Comparison of ENCODE assay signal across 14 mouse cellular contexts in genomic region chr14:60732081-60732480, GRCm38 (mm10). TPM values are rescaled to one million over a fixed set of nuclear protein-coding genes. Genes with fewer than 3 reads are reported as not detected.
A peak's percentile ranks its signal among the peaks of the same experiment; 100 is the strongest.
DNase-seq lines count a peak whose midpoint lies in the region; ATAC-seq and TF ChIP-seq lines count a peak whose summit lies in the region.
"Had no signal": no experiment of that assay in that cellular context is flagged by ENCODE, and none has a peak within 500 bp of the region (broad histone marks: within the 10 kb centered on the region; RNA-seq: fewer than 3 reads in every experiment).

No protein-coding gene starts in this region.

- no peak for TF ChIP-seq POLR2A in myocyte (IDR thresholded peaks at IDR 0.05; ENCODE audit: insufficient read length, low read depth)

- H3K9me3 ChIP-seq in heart, embryonic 16.5 days (replicated peaks; ENCODE audit: control insufficient read depth, low read length) = 0 out of 2 replicates have a peak, but pooled peaks cover 2% of the 10 kb centered on the region
- H3K9me3 ChIP-seq in midbrain, embryonic 10.5 days (replicated peaks) = no peaks in the 10 kb centered on the region; the same call in 1 of the 2 replicates
- H3K9me3 ChIP-seq: liver, embryonic 13.5 days; midbrain, embryonic 15.5 days had no signal

- no peak for DNase-seq in heart, postnatal 4 days
- peak; percentile 51 to 62 for DNase-seq in B cell, adult 2 months
- no peak for DNase-seq in midbrain, embryonic 10.5 days (ENCODE audit: low spot score)
- DNase-seq in gastrocnemius, postnatal 4 days (ENCODE audit: low spot score in 2 of 2) = no peak
- DNase-seq: liver, embryonic 13.5 days had no signal

- H3ac ChIP-seq in myocyte (ENCODE audit: control insufficient read depth, insufficient read length) = no peak overlapping the region

- H3K9ac ChIP-seq in heart, embryonic 16.5 days (ENCODE audit: low read length) = no peak overlapping the region
- H3K9ac ChIP-seq: liver, embryonic 13.5 days; midbrain, embryonic 15.5 days had no signal

- ATAC-seq in heart, embryonic 16.5 days (replicated peaks; ENCODE audit: extremely low read depth, insufficient read depth, low FRiP score) = no peak
- peak; percentile 53 for ATAC-seq in CD4-positive, CD25-positive, alpha-beta regulatory T cell, adult 4 months
- ATAC-seq: intestine, postnatal 0 days had no signal

- H3K27me3 ChIP-seq in heart, embryonic 16.5 days (ENCODE audit: control insufficient read depth, insufficient read depth, low read length) = no peaks in the 10 kb centered on the region
- H3K27me3 ChIP-seq in myocyte (ENCODE audit: control insufficient read depth, insufficient read depth, insufficient read length) = no peaks in the 10 kb centered on the region
- no peaks in the 10 kb centered on the region for H3K27me3 ChIP-seq in midbrain, embryonic 10.5 days (ENCODE audit: low read depth, poor library complexity, severe bottlenecking)
- H3K27me3 ChIP-seq: liver, embryonic 13.5 days; midbrain, embryonic 15.5 days had no signal

- H3K27ac ChIP-seq in heart, embryonic 16.5 days (ENCODE audit: low read length) = peak overlapping the region; percentile 15
- H3K27ac ChIP-seq in midbrain, embryonic 10.5 days (replicated peaks) = no peak overlapping the region
- H3K27ac ChIP-seq: midbrain, embryonic 15.5 days had no signal

- no peak overlapping the region for H3K4me2 ChIP-seq in heart, embryonic 16.5 days (ENCODE audit: low read depth, low read length)
- H3K4me2 ChIP-seq in myocyte (ENCODE audit: low read depth) = peak overlapping the region; percentile 85

- 36% methylated on average over 6 of the region's 6 CpGs for WGBS in heart, embryonic 16.5 days
- WGBS in midbrain, embryonic 10.5 days = 78% methylated on average over 6 of the region's 6 CpGs

- no peaks in the 10 kb centered on the region for H3K79me2 ChIP-seq in myocyte (ENCODE audit: control insufficient read depth, insufficient read depth)

- H3K4me1 ChIP-seq in heart, embryonic 16.5 days (ENCODE audit: control insufficient read depth, insufficient read depth, low read length) = peaks cover 47% of the 10 kb centered on the region
- H3K4me1 ChIP-seq in midbrain, embryonic 10.5 days = peaks cover 61% of the 10 kb centered on the region

- no peaks in the 10 kb centered on the region for H3K36me3 ChIP-seq in heart, embryonic 16.5 days (ENCODE audit: control insufficient read depth, insufficient read depth)
- no peaks in the 10 kb centered on the region for H3K36me3 ChIP-seq in myocyte (ENCODE audit: control insufficient read depth, insufficient read depth)
- peaks cover 62% of the 10 kb centered on the region for H3K36me3 ChIP-seq in midbrain, embryonic 10.5 days
- H3K36me3 ChIP-seq: midbrain, embryonic 15.5 days had no signal

- H3K4me3 ChIP-seq in heart, embryonic 16.5 days (ENCODE audit: low read length) = no peak overlapping the region
- H3K4me3 ChIP-seq in myocyte = no peak overlapping the region
- no peak overlapping the region for H3K4me3 ChIP-seq in midbrain, embryonic 10.5 days

TF ChIP-seq in myocyte, 11 proteins besides CTCF, POLR2A, EP300 and RAD21:
- TF ChIP-seq USF1 (IDR thresholded peaks at IDR 0.05; ENCODE audit: low read depth) (no peak), E2F4 (IDR thresholded peaks at IDR 0.05; ENCODE audit: insufficient read depth) (no peak), MYOG (IDR thresholded peaks at IDR 0.05; ENCODE audit: control insufficient read depth in 1 of 3, insufficient read depth in 1 of 3, insufficient read length in 2 of 3, low read depth in 2 of 3) (no peak), TCF12 (IDR thresholded peaks at IDR 0.05; ENCODE audit: insufficient read depth, poor library complexity, severe bottlenecking) (no peak), MYOD1 (IDR thresholded peaks at IDR 0.05; ENCODE audit: control insufficient read depth in 1 of 3, insufficient read length in 2 of 3, low read depth in 2 of 3) (no peak), CEBPB (IDR thresholded peaks at IDR 0.05; ENCODE audit: insufficient read depth, poor library complexity, severe bottlenecking) (no peak), MAX (IDR thresholded peaks at IDR 0.05; ENCODE audit: low read depth) (no peak), SRF (IDR thresholded peaks at IDR 0.05; ENCODE audit: control insufficient read depth, insufficient read length, low read depth) (no peak), POLR2AphosphoS2 (IDR thresholded peaks at IDR 0.05; ENCODE audit: insufficient read length, low read depth) (no peak), REST (IDR thresholded peaks at IDR 0.05; ENCODE audit: insufficient read depth, insufficient read length) (no peak), TCF3 (IDR thresholded peaks at IDR 0.05; ENCODE audit: insufficient read length, low read depth) (no peak)

RNA-seq across cellular contexts. Expression of gene C1qtnf9, which starts 35.9 kb away (rescaled TPM):
- polyA plus RNA-seq in heart, embryonic 16.5 days (2015; fragmentation: Nextera tagmentation; extraction: Ambion mirVana) = 3.7 and 4.0 TPM in 2 replicates
- 10 to 100 TPM; 13.0 to 16.1 TPM for total RNA-seq in heart, postnatal 4 days (2021)
- polyA plus RNA-seq in CD4-positive, CD25-positive, alpha-beta regulatory T cell, adult 4 months (2017; shearing (Covaris generic)) = under 1 TPM in 1 of 2 experiments, not detected in 1; 0.39 TPM
- not detected for polyA plus RNA-seq in myocyte (2012; fragmentation: generic; extraction: Trizol)
- 0.06 and 0.09 TPM in 2 replicates for polyA plus RNA-seq in midbrain, embryonic 10.5 days (2016; fragmentation: Nextera tagmentation; extraction: Ambion mirVana)
- 10 to 100 TPM; 27.2 to 27.7 TPM for total RNA-seq in gastrocnemius, postnatal 4 days (2021)
- total RNA-seq: hematopoietic stem cell, adult 5-6 weeks; left cerebral cortex, postnatal 10 days had no signal
- polyA plus RNA-seq: embryonic facial prominence, embryonic 11.5 days; neural tube, embryonic 14.5 days had no signal

RNA-seq across cellular contexts. Expression of gene Mipep, which starts 52.3 kb away (rescaled TPM):
- 32.6 and 33.2 TPM in 2 replicates for polyA plus RNA-seq in heart, embryonic 16.5 days (2015; fragmentation: Nextera tagmentation; extraction: Ambion mirVana)
- 10 to 100 TPM; 48.0 to 50.8 TPM for total RNA-seq in heart, postnatal 4 days (2021)
- polyA plus RNA-seq in CD4-positive, CD25-positive, alpha-beta regulatory T cell, adult 4 months (2017; shearing (Covaris generic)) = 1 to 10 TPM; 1.6 to 1.8 TPM
- polyA plus RNA-seq in myocyte (2012; fragmentation: generic; extraction: Trizol) = 14.1 TPM
- polyA plus RNA-seq in midbrain, embryonic 10.5 days (2016; fragmentation: Nextera tagmentation; extraction: Ambion mirVana) = 21.9 and 25.4 TPM in 2 replicates
- 10 to 100 TPM; 22.2 to 22.7 TPM for total RNA-seq in gastrocnemius, postnatal 4 days (2021)

Comparison
In these comparisons a context has a peak if more than half of its experiments do, and no peak if none do; other contexts are left out.
1. DNase-seq: peak in B cell, adult 2 months (2 of 2); none in heart, postnatal 4 days (single experiment), midbrain, embryonic 10.5 days (single experiment) and gastrocnemius, postnatal 4 days (0 of 2).